23 mouse cellular contexts compared by ENCODE assay signal in the genomic region with DNA sequence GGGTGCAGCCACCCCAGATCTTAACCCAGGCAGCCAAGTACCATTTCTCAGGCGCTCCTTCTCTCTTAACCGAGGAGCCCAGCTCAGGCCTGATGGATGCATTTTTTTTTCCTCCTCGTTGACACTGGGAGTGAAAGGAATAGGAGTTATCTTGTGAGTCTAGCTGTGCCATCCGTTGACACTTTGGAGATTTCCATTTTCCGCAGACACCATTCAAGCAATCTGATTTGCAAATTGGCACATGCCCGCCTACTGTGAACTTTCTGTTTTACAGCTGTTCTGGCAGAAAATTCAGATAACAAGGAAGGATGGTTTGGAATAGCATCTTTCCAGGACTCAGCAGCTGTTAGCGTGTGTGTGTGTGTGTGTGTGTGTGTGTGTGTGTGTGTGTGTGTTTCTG. TPM values are rescaled to one million over a fixed set of nuclear protein-coding genes. Genes with fewer than 3 reads are reported as not detected.
DNase-seq lines count a peak whose midpoint lies in the region; ATAC-seq and TF ChIP-seq lines count a peak whose summit lies in the region.
"Had no signal": no experiment of that assay in that cellular context is flagged by ENCODE, and none has a peak within 500 bp of the region (broad histone marks: within the 10 kb centered on the region; RNA-seq: fewer than 3 reads in every experiment).

No protein-coding gene starts in this region.

- 0 out of 2 replicates have a peak, but pooled peaks cover 2% of the 10 kb centered on the region for H3K36me3 ChIP-seq in forebrain, embryonic 14.5 days (ENCODE audit: control insufficient read depth, insufficient read depth, low read length)
- no peaks in the 10 kb centered on the region; the same call in 1 of the 2 replicates for H3K36me3 ChIP-seq in forebrain, embryonic 11.5 days (ENCODE audit: control insufficient read depth, insufficient read depth, low read length)
- H3K36me3 ChIP-seq in forebrain, postnatal 0 days (ENCODE audit: insufficient read depth): no peaks in the 10 kb centered on the region

- peak; percentile 55 for DNase-seq in forebrain, embryonic 14.5 days (ENCODE audit: low spot score)
- no peak for DNase-seq in forebrain, embryonic 11.5 days (ENCODE audit: low spot score)
- peak; percentile 30 to 47 for DNase-seq in right cerebral cortex, postnatal 10 days (ENCODE audit: low spot score in 2 of 2)
- no peak for DNase-seq in right cerebral cortex, postnatal 4 days
- DNase-seq in brain, embryonic 14.5 days (ENCODE audit: low read depth): peak; percentile 72
- peak; percentile 64 for DNase-seq in forebrain, postnatal 0 days
- no peak for DNase-seq in retina, postnatal 1 day
- no peak for DNase-seq in yolk sac, embryonic 10.5 days (ENCODE audit: low spot score)
- DNase-seq: adrenal gland, adult 2 months; adrenal gland, postnatal 10 days; adrenal gland, postnatal 25 days; cerebellum, adult 11 months; cerebellum, adult 18-20 months; cerebellum, adult 8-10 months; cerebellum, adult 9-11 months; cerebellum, postnatal 14 days; cerebellum, postnatal 36 days; embryo, embryonic 11 days had no signal

- TF ChIP-seq POLR2A in brain, embryonic 14.5 days (IDR thresholded peaks at IDR 0.05; ENCODE audit: borderline replicate concordance, extremely low read depth, insufficient read depth, insufficient read length, poor library complexity, severe bottlenecking): no peak

- TF ChIP-seq CTCF in brain, embryonic 14.5 days (IDR thresholded peaks at IDR 0.05; ENCODE audit: borderline replicate concordance, extremely low read depth, insufficient read depth, insufficient read length): no peak
- no peak for TF ChIP-seq CTCF in forebrain, postnatal 0 days (IDR thresholded peaks at IDR 0.05; ENCODE audit: low read depth)

- no peak overlapping the region for H3K4me3 ChIP-seq in forebrain, embryonic 14.5 days (ENCODE audit: low read depth, low read length)
- no peak overlapping the region for H3K4me3 ChIP-seq in forebrain, embryonic 11.5 days (ENCODE audit: low read depth, low read length)
- no peak overlapping the region for H3K4me3 ChIP-seq in forebrain, postnatal 0 days (ENCODE audit: low read depth, low read length)
- H3K4me3 ChIP-seq: embryonic facial prominence, embryonic 13.5 days; embryonic facial prominence, embryonic 15.5 days; erythroblast, embryonic 14.5 days had no signal

- ATAC-seq in forebrain, embryonic 14.5 days: peak; percentile 20; the same call in 1 of the 2 replicates
- ATAC-seq in forebrain, embryonic 11.5 days (replicated peaks; ENCODE audit: low FRiP score): no peak
- peak; percentile 65 for ATAC-seq in forebrain, postnatal 0 days

- no peak overlapping the region for H3K27ac ChIP-seq in forebrain, embryonic 14.5 days (ENCODE audit: low read depth, low read length)
- no peak overlapping the region for H3K27ac ChIP-seq in forebrain, embryonic 11.5 days (ENCODE audit: low read depth, low read length)
- 0 out of 2 replicates have a peak overlapping the region, but pooled peaks have one; percentile 9 for H3K27ac ChIP-seq in forebrain, postnatal 0 days (ENCODE audit: low read depth, low read length)
- H3K27ac ChIP-seq: embryonic facial prominence, embryonic 13.5 days; embryonic facial prominence, embryonic 15.5 days had no signal

- no peaks in the 10 kb centered on the region for H3K27me3 ChIP-seq in forebrain, embryonic 14.5 days (replicated peaks; ENCODE audit: control insufficient read depth, insufficient read depth, low read length)
- no peaks in the 10 kb centered on the region for H3K27me3 ChIP-seq in forebrain, embryonic 11.5 days (ENCODE audit: control insufficient read depth, insufficient read depth, low read length)
- no peaks in the 10 kb centered on the region for H3K27me3 ChIP-seq in forebrain, postnatal 0 days (ENCODE audit: insufficient read depth, low read length)
- H3K27me3 ChIP-seq: embryonic facial prominence, embryonic 13.5 days; embryonic facial prominence, embryonic 15.5 days had no signal

- no peaks in the 10 kb centered on the region for H3K4me1 ChIP-seq in forebrain, embryonic 14.5 days (ENCODE audit: control insufficient read depth, insufficient read depth, low read length)
- no peaks in the 10 kb centered on the region for H3K4me1 ChIP-seq in forebrain, embryonic 11.5 days (replicated peaks; ENCODE audit: control insufficient read depth, insufficient read depth, low read length)
- H3K4me1 ChIP-seq in forebrain, postnatal 0 days (ENCODE audit: insufficient read depth): no peaks in the 10 kb centered on the region
- H3K4me1 ChIP-seq: embryonic facial prominence, embryonic 13.5 days; embryonic facial prominence, embryonic 15.5 days had no signal

- no peaks in the 10 kb centered on the region for H3K9me3 ChIP-seq in forebrain, embryonic 14.5 days (replicated peaks; ENCODE audit: control insufficient read depth, low read length)
- no peaks in the 10 kb centered on the region for H3K9me3 ChIP-seq in forebrain, embryonic 11.5 days (ENCODE audit: control insufficient read depth, low read length)
- no peaks in the 10 kb centered on the region for H3K9me3 ChIP-seq in forebrain, postnatal 0 days (ENCODE audit: low read length)
- H3K9me3 ChIP-seq: embryonic facial prominence, embryonic 13.5 days; embryonic facial prominence, embryonic 15.5 days had no signal

- H3K9ac ChIP-seq in forebrain, embryonic 14.5 days (ENCODE audit: low read length): no peak overlapping the region
- H3K9ac ChIP-seq in forebrain, embryonic 11.5 days (ENCODE audit: low read length): no peak overlapping the region
- no peak overlapping the region for H3K9ac ChIP-seq in forebrain, postnatal 0 days
- H3K9ac ChIP-seq: embryonic facial prominence, embryonic 13.5 days; embryonic facial prominence, embryonic 15.5 days had no signal

- no peak overlapping the region for H3K4me2 ChIP-seq in forebrain, embryonic 14.5 days (ENCODE audit: low read length)
- H3K4me2 ChIP-seq in forebrain, embryonic 11.5 days (ENCODE audit: low read depth, low read length, severe bottlenecking): no peak overlapping the region
- no peak overlapping the region for H3K4me2 ChIP-seq in forebrain, postnatal 0 days (ENCODE audit: low read depth)
- H3K4me2 ChIP-seq: embryonic facial prominence, embryonic 13.5 days; embryonic facial prominence, embryonic 15.5 days had no signal

- WGBS in forebrain, embryonic 14.5 days: 83% methylated on average over 7 of the region's 7 CpGs
- WGBS in forebrain, embryonic 11.5 days: 90% methylated on average over 7 of the region's 7 CpGs
- 54% methylated on average over 7 of the region's 7 CpGs for WGBS in forebrain, postnatal 0 days

RNA-seq across cellular contexts. Expression of gene Evc2, which starts 39.1 kb away (rescaled TPM):
- 4.0 and 4.5 TPM in 2 replicates for polyA plus RNA-seq in forebrain, embryonic 14.5 days (2014; fragmentation: Nextera tagmentation; extraction: Ambion mirVana)
- polyA plus RNA-seq in forebrain, embryonic 11.5 days (2014; fragmentation: Nextera tagmentation; extraction: Ambion mirVana): 16.8 and 19.1 TPM in 2 replicates
- polyA plus RNA-seq in brain, embryonic 14.5 days (2012; rRNA removed): 8.8 and 13.5 TPM in 2 replicates
- total RNA-seq in forebrain, postnatal 0 days (2014; rRNA removed): 2.8 and 4.8 TPM in 2 replicates
- polyA plus RNA-seq in forebrain, postnatal 0 days (2015; fragmentation: Nextera tagmentation; extraction: Ambion mirVana): 2.8 and 3.0 TPM in 2 replicates
- total RNA-seq: MEL had no signal
- polyA plus RNA-seq: erythroblast, embryonic 14.5 days had no signal

RNA-seq across cellular contexts. Expression of gene Evc, which starts 40.7 kb away (rescaled TPM):
- polyA plus RNA-seq in forebrain, embryonic 14.5 days (2014; fragmentation: Nextera tagmentation; extraction: Ambion mirVana): 4.3 and 5.1 TPM in 2 replicates
- polyA plus RNA-seq in forebrain, embryonic 11.5 days (2014; fragmentation: Nextera tagmentation; extraction: Ambion mirVana): 24.2 and 26.7 TPM in 2 replicates
- polyA plus RNA-seq in brain, embryonic 14.5 days (2012; rRNA removed): 12.4 and 16.2 TPM in 2 replicates
- 8.5 and 9.9 TPM in 2 replicates for total RNA-seq in forebrain, postnatal 0 days (2014; rRNA removed)
- polyA plus RNA-seq in forebrain, postnatal 0 days (2015; fragmentation: Nextera tagmentation; extraction: Ambion mirVana): 2.3 and 2.4 TPM in 2 replicates
- total RNA-seq: common myeloid progenitor, adult 5-6 weeks; MEL had no signal

Comparison
In these comparisons a context has a peak if more than half of its experiments do, and no peak if none do; other contexts are left out.
1. DNase-seq: peak in forebrain, embryonic 14.5 days (single experiment), right cerebral cortex, postnatal 10 days (2 of 2), brain, embryonic 14.5 days (single experiment) and forebrain, postnatal 0 days (single experiment); none in forebrain, embryonic 11.5 days (single experiment), right cerebral cortex, postnatal 4 days (single experiment), retina, postnatal 1 day (single experiment) and yolk sac, embryonic 10.5 days (single experiment).